Mouse (Mus musculus) liver, adult 2 months (tissue): ENCODE measurements around the gene Fsd2. TPM values are rescaled to one million over a fixed set of nuclear protein-coding genes. Genes with fewer than 3 reads are reported as not detected.
A peak's percentile ranks its signal among the peaks of the same experiment; 100 is the strongest.

Source experiments
- DNase-seq: peaks from one replicate; pipeline ENCODE4 v3.0.0-alpha.2; 2011; ENCODE audit warnings: low read depth, low spot score; ENCODE audit errors: extremely low read depth
- H3K27ac ChIP-seq: fragments of 200-500 bp; replicated peaks from 2 replicates; pipeline ENCODE4 v1.5.1; 2012; ENCODE audit warnings: low read depth, mild to moderate bottlenecking, control low read depth, inconsistent platforms, low read length; ENCODE audit not compliant: insufficient read depth
- H3K27me3 ChIP-seq: fragments of 200-500 bp; 2 replicates; pipeline ENCODE4 v1.6.1; 2012; ENCODE audit warnings: mild to moderate bottlenecking, moderate library complexity, low read length, inconsistent platforms; ENCODE audit not compliant: control insufficient read depth, insufficient read depth
- H3K36me3 ChIP-seq: fragments of 200-500 bp; 2 replicates; pipeline ENCODE4 v1.6.1; 2012; ENCODE audit warnings: low read length, inconsistent platforms; ENCODE audit not compliant: control insufficient read depth, insufficient read depth
- H3K4me1 ChIP-seq: fragments of 200-500 bp; 2 replicates; pipeline ENCODE4 v1.6.1; 2011; ENCODE audit warnings: low read length; ENCODE audit not compliant: control insufficient read depth, insufficient read depth
- H3K4me3 ChIP-seq: fragments of 200-500 bp; 2 replicates; pipeline ENCODE4 v1.5.1; 2011; ENCODE audit warnings: low read depth, mild to moderate bottlenecking, control low read depth, low read length, moderate library complexity; ENCODE audit not compliant: insufficient read depth
- H3K79me2 ChIP-seq: fragments of 200-500 bp; 2 replicates; pipeline ENCODE4 v1.6.1; 2012; ENCODE audit warnings: inconsistent platforms, mild to moderate bottlenecking, low read length, moderate library complexity; ENCODE audit not compliant: control insufficient read depth, insufficient read depth
- H3K9ac ChIP-seq: fragments of 200-500 bp; 2 replicates; pipeline ENCODE4 v1.6.1; 2012; ENCODE audit warnings: low read depth, mild to moderate bottlenecking, control low read depth, inconsistent platforms, low read length
- CTCF ChIP-seq: fragments of 200-500 bp; IDR thresholded peaks from 2 replicates; pipeline ENCODE4 v1.5.1; 2011; ENCODE audit warnings: low read depth, low read length, control low read depth
- POLR2A ChIP-seq: fragments of 200-500 bp; IDR thresholded peaks from 2 replicates; pipeline ENCODE4 v1.6.1; 2011; ENCODE audit warnings: low read length, control low read depth; ENCODE audit not compliant: insufficient read depth; ENCODE audit errors: extremely low read depth
- WGBS: fragments of 180-500 bp; shearing (Covaris S2); methylation state at CpG from one replicate; pipeline ENCODE4 v1.1.7; 2018; 5-methylcytosine and 5-hydroxymethylcytosine counted together
- polyA plus RNA-seq: library from polyadenylated mRNA; depleted of rRNA; stranded (reverse); fragments of >200 nt; gene quantifications from 2 replicates; pipeline ENCODE4 v1.2.3, GENCODE M21; 2012
- total RNA-seq: library from RNA; depleted of rRNA; stranded (reverse); fragments of >200 nt; gene quantifications from 2 replicates; pipeline ENCODE4 v1.2.3, GENCODE M21; 2014

The Fsd2 gene
- total and polyA plus RNA-seq, 2 experiments = 0.04 to 0.28 TPM

GRCm38 (mm10) chr7:81516154-81517030 is 50.4 kb downstream of the Fsd2 start:
- no peak overlapping the region for H3K27ac ChIP-seq
- H3K79me2 ChIP-seq = no peaks in the 10 kb centered on the region
- WGBS = 58% methylated on average over 6 of the region's 6 CpGs
- no peak overlapping the region for H3K4me3 ChIP-seq
- H3K9ac ChIP-seq = no peak overlapping the region
- H3K27me3 ChIP-seq = no peaks in the 10 kb centered on the region
- no peaks in the 10 kb centered on the region for H3K4me1 ChIP-seq
- no peaks in the 10 kb centered on the region for H3K36me3 ChIP-seq
- peak; percentile 22 for DNase-seq
- no peak for TF ChIP-seq CTCF
- TF ChIP-seq POLR2A = no peak

GRCm38 (mm10) chr7:81514906-81515590 is 51.7 kb downstream of the Fsd2 start:
- Histone ChIP-seq H3K36me3 (no peaks in the 10 kb centered on the region), H3K4me1 (no peaks in the 10 kb centered on the region), H3K27ac (no peak overlapping the region), H3K79me2 (no peaks in the 10 kb centered on the region), H3K4me3 (no peak overlapping the region), H3K27me3 (no peaks in the 10 kb centered on the region), H3K9ac (no peak overlapping the region)
- WGBS = 70% methylated on average over 13 of the region's 13 CpGs
- TF ChIP-seq CTCF = no peak
- no peak for TF ChIP-seq POLR2A
- DNase-seq = no peak

GRCm38 (mm10) chr7:81501050-81501449 is 65.7 kb downstream of the Fsd2 start:
- no peak for TF ChIP-seq CTCF
- no peak for TF ChIP-seq POLR2A
- Histone ChIP-seq H3K9ac (no peak overlapping the region), H3K4me1 (no peaks in the 10 kb centered on the region), H3K36me3 (no peaks in the 10 kb centered on the region), H3K27me3 (no peaks in the 10 kb centered on the region; the same call in 1 of the 2 replicates), H3K79me2 (no peaks in the 10 kb centered on the region), H3K27ac (no peak overlapping the region), H3K4me3 (no peak overlapping the region)
- 45% methylated on average over 2 of the region's 2 CpGs for WGBS
- no peak for DNase-seq

GRCm38 (mm10) chr7:81498181-81498580 is 68.6 kb downstream of the Fsd2 start, which contains the start of gene BC048679:
Gene BC048679 (minus strand): TSS chr7:81498281.
- Histone ChIP-seq H3K4me1 (no peaks in the 10 kb centered on the region), H3K27ac (no peak within 1 kb of the TSS), H3K79me2 (no peaks in the 10 kb centered on the region), H3K9ac (no peak within 1 kb of the TSS), H3K27me3 (peaks cover 5% of the 10 kb centered on the region), H3K36me3 (no peaks in the 10 kb centered on the region), H3K4me3 (no peak within 1 kb of the TSS)
- DNase-seq = no peak
- 60% methylated on average over 7 of the region's 7 CpGs for WGBS
- TF ChIP-seq POLR2A (no peak), CTCF (no peak)

- 17% methylated on average over 6 of the region's 6 CpGs for WGBS
- no peak overlapping the region for H3K9ac ChIP-seq
These were observed 69.6 kb downstream of the Fsd2 start for GRCm38 (mm10) chr7:81497171-81497570.

More at GRCm38 (mm10) chr7:81497171-81497570, 69.6 kb downstream of the Fsd2 start:
- no peaks in the 10 kb centered on the region for H3K79me2 ChIP-seq
- TF ChIP-seq POLR2A (no peak), CTCF (no peak)
- no peak overlapping the region for H3K4me3 ChIP-seq
- DNase-seq = peak; percentile 7
- H3K27me3 ChIP-seq = peaks cover 5% of the 10 kb centered on the region
- H3K27ac ChIP-seq = no peak overlapping the region
- no peaks in the 10 kb centered on the region for H3K36me3 ChIP-seq
- no peaks in the 10 kb centered on the region for H3K4me1 ChIP-seq
